Mouse (Mus musculus): Measurements from ENCODE around the gene Rin3.

DNA sequence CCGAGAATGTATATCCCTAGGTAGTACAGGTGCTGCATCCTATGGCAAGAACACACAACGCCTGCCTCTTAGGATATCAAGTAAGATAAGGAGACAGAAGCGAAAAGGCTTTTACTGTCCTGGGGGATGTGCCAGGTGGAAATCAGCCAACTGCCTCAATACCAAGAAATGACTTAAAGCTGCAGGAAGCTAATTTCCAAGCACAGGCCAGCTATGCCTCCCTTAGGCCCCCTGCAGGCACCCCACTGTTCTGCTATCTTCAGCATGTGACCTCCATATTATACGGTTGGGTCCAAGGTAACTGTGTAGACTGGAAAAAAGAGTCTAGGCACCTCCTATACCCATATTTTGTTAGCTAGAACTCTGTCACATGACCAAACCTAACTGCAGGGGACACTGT is 44.7 kb downstream of the Rin3 start:
- TF ChIP-seq ZKSCAN1 (IDR thresholded peaks at IDR 0.05; ENCODE audit: low read depth, low read length) = no peak
- TF ChIP-seq ELF1 (IDR thresholded peaks at IDR 0.05; ENCODE audit: low read depth, low read length) = no peak

All from MEL (cell line).